Mouse (Mus musculus): ENCODE results near the gene Vmn1r175.
"Not testable (repeated sequence)": the region's sequence is repeated elsewhere in the genome, so short reads cannot be mapped to it uniquely, and the experiment has no call there.

Vmn1r175 gene

DNA sequence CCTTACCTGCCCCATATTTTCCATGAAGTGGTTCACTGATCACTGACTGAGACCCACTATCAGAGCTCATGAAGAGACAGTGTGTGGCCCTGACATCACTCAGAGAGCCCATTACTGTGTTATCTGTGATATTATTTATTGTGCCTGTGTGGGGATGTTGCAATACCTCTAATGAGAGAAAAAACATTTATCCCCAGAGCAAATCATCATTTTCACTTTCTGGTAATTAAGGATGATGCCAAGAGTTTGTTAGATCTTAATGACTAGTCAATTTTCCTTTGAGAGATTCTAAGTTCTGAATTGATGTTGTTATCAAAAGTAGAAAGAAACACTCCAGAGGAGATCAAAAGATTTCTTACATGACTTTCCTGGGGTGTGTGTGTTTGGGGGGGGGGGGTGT is at the start of gene Vmn1r175:
Gene Vmn1r175, minus strand, starts transcription at position 101 of the 400 bp plus-strand sequence.
- not testable (repeated sequence) for DNase-seq (ENCODE audit: low spot score)

DNA sequence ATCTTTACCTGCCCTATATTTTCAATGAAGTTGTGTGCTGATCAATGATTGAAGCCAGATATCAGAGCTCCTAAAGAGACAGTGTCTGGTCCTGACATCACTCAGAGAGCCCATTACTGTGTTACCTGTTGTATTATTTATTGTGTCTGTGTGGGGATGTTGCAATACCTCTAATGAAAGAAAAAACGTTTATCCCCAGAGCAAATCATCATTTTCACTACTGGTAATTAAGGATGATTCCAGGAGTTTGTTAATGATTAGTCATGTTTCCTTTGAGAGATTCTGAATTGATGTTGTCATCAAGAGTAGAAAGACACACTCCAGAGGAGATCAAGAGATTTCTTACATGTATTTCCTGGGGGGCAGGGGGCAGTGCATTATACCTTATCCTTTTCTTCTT is 26.8 kb upstream of the Vmn1r175 start, which contains the start of gene Vmn1r176:
Gene Vmn1r176, minus strand, starts transcription at position 101 of the 400 bp plus-strand sequence.
- DNase-seq (ENCODE audit: low spot score) = not testable (repeated sequence)

DNA sequence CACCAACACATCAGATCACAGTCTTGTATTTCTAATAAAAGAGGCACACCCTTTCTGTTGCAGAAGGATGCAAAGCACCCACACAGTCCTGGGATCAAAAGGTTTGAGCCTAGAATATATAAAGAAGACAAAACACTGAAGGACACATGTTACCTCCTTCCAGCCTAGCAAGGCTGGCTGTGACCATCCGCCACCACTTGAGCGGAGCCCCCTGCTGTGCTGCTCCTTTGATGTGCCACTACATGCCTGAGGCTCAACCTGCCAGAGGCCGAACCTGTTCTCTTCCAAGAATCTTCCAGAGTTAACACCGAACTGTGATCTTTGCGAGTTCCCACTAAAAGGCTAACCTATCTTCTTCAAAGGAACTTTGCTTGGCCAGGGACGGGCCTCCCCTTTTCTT is 25.9 kb downstream of the Vmn1r175 start:
- no peak for DNase-seq (ENCODE audit: low spot score)
